Mouse (Mus musculus) myocyte (in vitro differentiated cells): ENCODE results near the gene Abhd17b. TPM values are rescaled to one million over a fixed set of nuclear protein-coding genes. Genes with fewer than 3 reads are reported as not detected.

Source experiments
- H3K27me3 ChIP-seq: one replicate; pipeline ENCODE4 v1.6.1; 2011; ENCODE audit not compliant: control insufficient read depth, insufficient read depth, insufficient read length
- H3K36me3 ChIP-seq: one replicate; pipeline ENCODE4 v1.6.1; 2011; ENCODE audit not compliant: control insufficient read depth, insufficient read depth
- H3K4me2 ChIP-seq: one replicate; pipeline ENCODE4 v1.6.1; 2011; ENCODE audit warnings: low read depth, control low read depth
- H3K4me3 ChIP-seq: one replicate; pipeline ENCODE4 v1.5.1; 2011; ENCODE audit warnings: mild to moderate bottlenecking, control low read depth, moderate library complexity
- H3K79me2 ChIP-seq: one replicate; pipeline ENCODE4 v1.6.1; 2011; ENCODE audit not compliant: control insufficient read depth, insufficient read depth
- H3ac ChIP-seq: one replicate; pipeline ENCODE4 v1.6.1; 2011; ENCODE audit not compliant: control insufficient read depth, insufficient read length
- MYOG ChIP-seq, 3 experiments: IDR thresholded peaks; one replicate each; pipeline ENCODE4 v1.6.1; 2011; ENCODE audit warnings: control low read depth in 2 of 3, low read depth in 2 of 3, mild to moderate bottlenecking in 2 of 3; ENCODE audit not compliant: insufficient read length in 2 of 3, control insufficient read depth in 1 of 3, insufficient read depth in 1 of 3
- POLR2A ChIP-seq: IDR thresholded peaks from one replicate; pipeline ENCODE4 v1.6.1; 2011; ENCODE audit warnings: low read depth, mild to moderate bottlenecking, control low read depth, moderate library complexity; ENCODE audit not compliant: insufficient read length
- POLR2AphosphoS2 ChIP-seq: IDR thresholded peaks from one replicate; pipeline ENCODE4 v1.6.1; 2011; ENCODE audit warnings: low read depth, control low read depth; ENCODE audit not compliant: insufficient read length
- TCF12 ChIP-seq: IDR thresholded peaks from one replicate; pipeline ENCODE4 v1.6.1; 2011; ENCODE audit warnings: mild to moderate bottlenecking, control low read depth; ENCODE audit not compliant: poor library complexity, insufficient read depth, severe bottlenecking
- polyA plus RNA-seq: library from polyadenylated mRNA; unstranded; fragments of >200 nt; fragmentation: generic; extraction: Trizol; gene quantifications from one replicate; pipeline ENCODE4 v1.2.1, GENCODE M21; 2012; ENCODE audit warnings: missing spikeins

Abhd17b gene
- polyA plus RNA-seq, 1 experiment = 11.2 TPM

DNA sequence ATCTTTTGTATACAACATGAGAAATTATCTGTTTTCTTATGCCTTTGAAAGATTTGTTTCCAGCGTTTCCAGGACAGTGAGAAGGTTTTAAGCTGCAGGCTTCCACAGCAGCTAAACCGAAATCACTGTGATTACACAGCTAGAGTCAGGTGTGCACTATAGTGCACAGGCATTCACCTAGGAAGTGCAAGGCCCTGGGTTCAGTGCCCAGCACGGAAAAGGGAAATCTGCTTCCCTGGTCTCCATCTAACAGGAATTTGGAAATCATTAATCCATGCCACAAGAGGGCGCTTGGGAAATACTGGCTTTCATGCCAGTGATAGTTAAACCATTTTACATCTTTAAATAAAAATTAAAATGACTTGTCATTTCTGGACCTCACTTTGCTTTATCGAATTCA, 81.1 kb downstream of the Abhd17b start:
- Histone ChIP-seq H3K27me3 (no peaks in the 10 kb centered on the region), H3K4me3 (no peak overlapping the region), H3K79me2 (no peaks in the 10 kb centered on the region), H3ac (no peak overlapping the region), H3K4me2 (no peak overlapping the region), H3K36me3 (no peaks in the 10 kb centered on the region)
- TF ChIP-seq POLR2AphosphoS2 = no peak
- TF ChIP-seq MYOG (IDR thresholded peaks at IDR 0.05; ENCODE audit: control insufficient read depth in 1 of 3, insufficient read depth in 1 of 3, insufficient read length in 2 of 3, low read depth in 2 of 3) = no peak
- TF ChIP-seq TCF12 = no peak
- TF ChIP-seq POLR2A = no peak

Other genes with a start within 250 kb of the Abhd17b start
- gene Gda, start 179.7 kb upstream of the Abhd17b start, polyA plus RNA-seq = 0.04 TPM
- 12.0 TPM for gene 1110059E24Rik, start 209 bp upstream of the Abhd17b start, polyA plus RNA-seq
- gene Cemip2, start 125.2 kb downstream of the Abhd17b start, polyA plus RNA-seq = 14.5 TPM